Mouse (Mus musculus): ENCODE results near the gene Cd180. TPM values are rescaled to one million over a fixed set of nuclear protein-coding genes. Genes with fewer than 3 reads are reported as not detected.

Cd180 gene
- 0.51 and 0.55 TPM in 2 replicates for polyA plus RNA-seq (2014; fragmentation: Nextera tagmentation; extraction: Ambion mirVana)

DNA sequence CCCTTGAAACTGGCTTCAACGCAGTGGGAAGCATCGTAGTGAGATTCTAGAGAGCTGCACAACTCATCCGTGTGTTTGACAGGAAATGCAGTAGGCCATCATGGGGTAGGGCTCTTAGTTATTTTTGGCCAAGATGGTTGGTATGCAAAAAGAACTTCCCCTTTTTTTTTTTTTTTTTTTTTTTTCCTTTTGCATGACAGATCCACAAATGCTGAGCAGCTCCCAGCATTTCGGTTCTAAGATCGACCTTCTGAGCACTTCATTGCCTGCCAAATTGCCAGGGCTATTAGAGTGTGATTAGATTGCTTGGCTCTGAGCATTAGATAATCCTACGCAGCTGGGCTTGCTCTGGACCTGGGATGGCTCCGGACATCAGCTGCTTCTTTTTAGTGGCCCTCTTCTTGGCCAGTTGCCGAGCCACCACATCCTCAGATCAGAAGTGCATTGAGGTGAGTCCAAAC is at the start of gene Cd180:
Gene Cd180, plus strand, starts transcription at position 218 of the 461 bp plus-strand sequence.
- Histone ChIP-seq H3K36me3 (ENCODE audit: control insufficient read depth, insufficient read depth, low read length) (no peaks in the 10 kb centered on the region), H3K27ac (ENCODE audit: low read depth) (no peak within 1 kb of the TSS), H3K4me3 (ENCODE audit: low read depth, low read length) (no peak within 1 kb of the TSS), H3K4me2 (ENCODE audit: low read length) (no peak within 1 kb of the TSS), H3K9me3 (ENCODE audit: control insufficient read depth, low read length) (no peaks in the 10 kb centered on the region), H3K27me3 (replicated peaks; ENCODE audit: control insufficient read depth, insufficient read depth, low read length) (no peaks in the 10 kb centered on the region), H3K9ac (ENCODE audit: low read length) (no peak within 1 kb of the TSS), H3K4me1 (replicated peaks; ENCODE audit: control insufficient read depth, insufficient read depth, low read length) (0 out of 2 replicates have a peak, but pooled peaks cover 1% of the 10 kb centered on the region)
- no peak for DNase-seq (ENCODE audit: low spot score)
- ATAC-seq (replicated peaks; ENCODE audit: low FRiP score, low TSS enrichment, low read depth): no peak
- 70% methylated on average over 8 of the region's 8 CpGs for WGBS

DNA sequence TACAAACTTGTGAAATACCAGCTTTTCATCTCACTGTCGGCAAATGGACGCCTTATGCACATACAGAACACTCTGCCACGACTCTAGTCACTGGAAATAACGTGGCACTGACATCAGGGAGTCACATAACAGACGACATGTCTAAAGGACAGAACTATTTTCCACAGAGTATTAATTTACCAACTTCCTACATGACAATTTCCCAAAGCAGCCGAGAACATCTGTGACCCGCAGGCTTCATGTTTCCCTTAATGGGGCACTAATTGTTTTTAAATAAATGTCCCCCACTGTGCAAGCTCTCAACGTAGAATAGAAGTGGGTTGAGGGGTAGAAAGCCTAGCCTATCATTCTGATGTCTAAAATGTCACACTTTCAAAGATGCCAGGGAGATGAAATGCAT is 49.0 kb upstream of the Cd180 start:
- DNase-seq (ENCODE audit: low spot score): no peak
- 43% methylated on average over 8 of the region's 8 CpGs for WGBS
- Histone ChIP-seq H3K27ac (ENCODE audit: low read depth) (no peak overlapping the region), H3K9me3 (ENCODE audit: control insufficient read depth, low read length) (no peaks in the 10 kb centered on the region), H3K27me3 (replicated peaks; ENCODE audit: control insufficient read depth, insufficient read depth, low read length) (no peaks in the 10 kb centered on the region), H3K4me3 (ENCODE audit: low read depth, low read length) (no peak overlapping the region), H3K4me2 (ENCODE audit: low read length) (no peak overlapping the region), H3K9ac (ENCODE audit: low read length) (no peak overlapping the region), H3K4me1 (replicated peaks; ENCODE audit: control insufficient read depth, insufficient read depth, low read length) (peaks cover 3% of the 10 kb centered on the region; the same call in 1 of the 2 replicates), H3K36me3 (ENCODE audit: control insufficient read depth, insufficient read depth, low read length) (no peaks in the 10 kb centered on the region)
- no peak for ATAC-seq (replicated peaks; ENCODE audit: low FRiP score, low TSS enrichment, low read depth)

DNA sequence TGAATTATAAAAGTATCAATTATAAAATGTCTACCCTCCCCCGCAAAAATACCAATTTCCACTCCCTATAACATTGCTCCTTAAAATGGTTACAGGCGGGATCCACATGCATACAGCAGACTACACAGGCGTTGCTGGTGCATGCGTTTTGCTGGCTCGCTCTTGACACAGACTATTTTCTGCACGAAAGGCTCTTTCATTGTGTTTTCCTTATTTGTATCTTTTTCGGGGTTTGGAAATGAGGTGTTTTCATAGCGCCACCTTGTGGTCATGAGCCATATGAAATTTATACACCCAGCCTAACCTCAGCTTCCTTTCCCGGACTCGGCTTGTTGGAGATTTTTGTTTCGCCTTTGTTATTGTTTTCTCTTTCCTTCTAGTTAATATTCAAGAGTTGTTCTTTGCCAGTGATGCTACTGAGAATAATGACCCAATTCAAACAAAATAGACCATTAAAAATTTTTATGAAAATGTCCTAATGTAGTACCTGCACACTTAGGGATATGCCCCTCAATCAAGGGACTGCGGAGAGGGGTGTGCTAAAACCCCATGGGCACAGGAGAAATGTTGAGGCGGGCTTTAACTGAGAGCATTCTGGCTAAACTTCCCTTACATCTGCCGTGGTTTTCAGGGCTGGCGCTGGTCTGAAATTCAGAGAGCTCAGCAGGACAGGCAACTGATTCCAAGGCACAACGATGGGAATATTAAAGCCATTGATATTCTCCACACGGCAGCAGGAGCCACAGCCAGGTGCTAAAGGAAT is 48.4 kb upstream of the Cd180 start:
- no peaks in the 10 kb centered on the region for H3K36me3 ChIP-seq (ENCODE audit: control insufficient read depth, insufficient read depth, low read length)
- no peaks in the 10 kb centered on the region for H3K27me3 ChIP-seq (replicated peaks; ENCODE audit: control insufficient read depth, insufficient read depth, low read length)
- no peaks in the 10 kb centered on the region for H3K9me3 ChIP-seq (ENCODE audit: control insufficient read depth, low read length)
- H3K27ac ChIP-seq (ENCODE audit: low read depth): no peak overlapping the region
- no peak overlapping the region for H3K4me3 ChIP-seq (ENCODE audit: low read depth, low read length)
- no peak overlapping the region for H3K9ac ChIP-seq (ENCODE audit: low read length)
- WGBS: 28% methylated on average over 17 of the region's 17 CpGs
- no peak overlapping the region; the same call in 1 of the 2 replicates for H3K4me2 ChIP-seq (ENCODE audit: low read length)
- peaks cover 3% of the 10 kb centered on the region; the same call in 1 of the 2 replicates for H3K4me1 ChIP-seq (replicated peaks; ENCODE audit: control insufficient read depth, insufficient read depth, low read length)
- DNase-seq (ENCODE audit: low spot score): peak; percentile 75
- 0 out of 2 replicates have a peak, but pooled peaks have one; percentile 60 for ATAC-seq (replicated peaks; ENCODE audit: low FRiP score, low TSS enrichment, low read depth)

DNA sequence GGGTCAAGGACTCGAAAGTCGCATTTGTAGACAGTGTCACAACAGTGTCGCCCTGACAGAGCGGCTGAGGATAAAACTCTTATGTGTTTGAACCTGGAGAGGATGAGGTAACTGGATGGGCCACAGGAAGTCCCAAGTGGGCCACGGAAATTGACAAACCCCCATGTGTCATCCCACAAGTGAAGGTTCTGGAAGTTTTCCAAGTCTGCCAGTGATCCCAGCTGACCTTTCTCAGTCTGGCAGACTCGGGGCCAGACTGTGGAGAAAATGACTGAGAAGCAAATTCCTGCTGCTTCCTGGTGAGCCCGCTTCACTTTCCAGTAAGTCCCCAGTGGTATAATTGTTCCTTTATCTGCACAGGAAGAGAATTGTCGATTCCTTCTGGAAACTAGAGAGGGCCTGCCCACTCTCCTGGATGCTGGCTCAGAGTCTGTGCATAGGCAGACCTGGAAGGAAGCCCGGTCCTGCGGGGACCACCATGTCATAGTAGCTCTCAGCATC is 47.0 kb upstream of the Cd180 start:
- Histone ChIP-seq H3K36me3 (ENCODE audit: control insufficient read depth, insufficient read depth, low read length) (no peaks in the 10 kb centered on the region), H3K4me3 (ENCODE audit: low read depth, low read length) (no peak overlapping the region), H3K9me3 (ENCODE audit: control insufficient read depth, low read length) (no peaks in the 10 kb centered on the region), H3K27me3 (replicated peaks; ENCODE audit: control insufficient read depth, insufficient read depth, low read length) (no peaks in the 10 kb centered on the region), H3K27ac (ENCODE audit: low read depth) (no peak overlapping the region), H3K9ac (ENCODE audit: low read length) (no peak overlapping the region), H3K4me2 (ENCODE audit: low read length) (no peak overlapping the region), H3K4me1 (replicated peaks; ENCODE audit: control insufficient read depth, insufficient read depth, low read length) (peaks cover 3% of the 10 kb centered on the region; the same call in 1 of the 2 replicates)
- DNase-seq (ENCODE audit: low spot score) (no peak), ATAC-seq (replicated peaks; ENCODE audit: low FRiP score, low TSS enrichment, low read depth) (no peak)
- 56% methylated on average over 10 of the region's 10 CpGs for WGBS

DNA sequence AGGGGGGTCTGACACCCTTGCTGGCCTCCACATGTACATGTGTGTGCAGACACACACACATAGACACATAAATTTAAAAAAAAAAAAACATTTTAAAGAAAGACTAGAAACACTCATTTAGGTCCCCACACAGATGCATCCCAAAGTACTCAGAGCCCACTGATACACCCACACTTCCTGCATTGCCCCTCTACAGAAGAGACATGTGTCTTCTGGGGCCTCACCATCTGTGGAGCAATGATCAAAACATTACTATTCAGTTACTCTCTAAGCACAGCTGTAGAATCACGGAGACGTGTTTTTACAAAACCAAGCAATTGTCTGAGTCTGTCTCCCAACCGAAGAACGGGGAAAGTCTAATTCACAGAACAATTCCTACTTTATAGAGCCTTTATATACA is 45.8 kb upstream of the Cd180 start:
- no peak overlapping the region for H3K9ac ChIP-seq (ENCODE audit: low read length)
- H3K4me1 ChIP-seq (replicated peaks; ENCODE audit: control insufficient read depth, insufficient read depth, low read length): peaks cover 3% of the 10 kb centered on the region; the same call in 1 of the 2 replicates
- no peaks in the 10 kb centered on the region for H3K27me3 ChIP-seq (replicated peaks; ENCODE audit: control insufficient read depth, insufficient read depth, low read length)
- H3K36me3 ChIP-seq (ENCODE audit: control insufficient read depth, insufficient read depth, low read length): no peaks in the 10 kb centered on the region
- no peak for ATAC-seq (replicated peaks; ENCODE audit: low FRiP score, low TSS enrichment, low read depth)
- DNase-seq (ENCODE audit: low spot score): no peak
- no peak overlapping the region for H3K27ac ChIP-seq (ENCODE audit: low read depth)
- H3K4me2 ChIP-seq (ENCODE audit: low read length): no peak overlapping the region
- no peak overlapping the region for H3K4me3 ChIP-seq (ENCODE audit: low read depth, low read length)
- WGBS: 73% methylated on average over 4 of the region's 4 CpGs
- H3K9me3 ChIP-seq (ENCODE audit: control insufficient read depth, low read length): no peaks in the 10 kb centered on the region

DNA sequence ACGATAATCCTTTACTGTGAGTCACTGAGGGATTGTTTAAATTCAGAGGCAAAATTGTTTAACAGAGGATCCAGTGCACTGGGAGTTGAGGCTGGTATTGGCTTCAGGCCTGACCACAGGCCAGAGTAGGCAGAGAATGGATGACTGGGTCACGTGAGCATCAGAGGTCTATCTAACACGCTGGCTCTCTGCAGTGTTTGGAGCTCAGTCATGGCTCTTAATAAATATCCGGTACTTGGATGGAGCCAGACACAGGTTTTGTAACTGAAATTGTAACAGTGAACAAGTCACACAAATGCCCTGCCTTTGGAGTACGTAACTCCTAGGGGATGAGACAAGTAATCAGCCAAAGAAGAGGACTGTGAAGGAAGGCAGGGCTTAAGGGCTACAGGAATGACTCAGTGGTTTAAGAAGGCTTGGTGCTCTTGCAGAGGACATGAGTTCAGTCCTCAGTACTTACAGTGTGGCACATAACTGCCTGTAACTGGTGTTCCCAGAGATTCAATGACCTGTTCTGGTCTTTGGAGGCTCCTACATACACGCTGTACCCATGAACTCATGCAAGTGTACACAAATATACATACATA is 41.0 kb upstream of the Cd180 start:
- no peak for DNase-seq (ENCODE audit: low spot score)
- Histone ChIP-seq H3K4me1 (replicated peaks; ENCODE audit: control insufficient read depth, insufficient read depth, low read length) (no peaks in the 10 kb centered on the region), H3K4me2 (ENCODE audit: low read length) (no peak overlapping the region), H3K27ac (ENCODE audit: low read depth) (no peak overlapping the region), H3K4me3 (ENCODE audit: low read depth, low read length) (no peak overlapping the region), H3K9me3 (ENCODE audit: control insufficient read depth, low read length) (no peaks in the 10 kb centered on the region), H3K36me3 (ENCODE audit: control insufficient read depth, insufficient read depth, low read length) (no peaks in the 10 kb centered on the region), H3K27me3 (replicated peaks; ENCODE audit: control insufficient read depth, insufficient read depth, low read length) (no peaks in the 10 kb centered on the region), H3K9ac (ENCODE audit: low read length) (no peak overlapping the region)
- ATAC-seq (replicated peaks; ENCODE audit: low FRiP score, low TSS enrichment, low read depth): no peak
- WGBS: 63% methylated on average over 6 of the region's 6 CpGs

DNA sequence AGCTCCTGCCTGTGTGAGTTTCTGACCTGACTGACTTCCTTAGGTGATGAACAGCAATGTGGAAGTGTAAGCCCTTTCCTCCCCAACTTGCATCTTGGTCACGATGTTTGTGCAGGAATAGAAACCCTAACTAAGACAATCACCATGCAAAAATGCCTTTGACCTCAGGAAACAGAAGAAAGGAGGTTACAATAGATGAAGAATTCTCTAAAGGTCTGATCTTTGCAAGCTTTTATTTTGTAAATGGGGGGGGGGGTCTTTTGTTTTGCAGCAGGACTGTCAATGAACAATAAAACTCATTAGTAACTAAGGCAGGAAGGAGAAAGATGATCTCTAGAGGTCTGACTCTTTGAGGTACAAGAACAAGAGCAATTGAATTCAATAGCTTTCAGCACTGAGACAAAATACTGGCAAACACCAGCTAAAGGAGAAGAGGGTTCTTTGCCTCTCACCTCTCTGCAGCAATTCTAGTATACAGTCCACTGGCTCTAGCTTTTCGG is 38.2 kb upstream of the Cd180 start:
- Histone ChIP-seq H3K36me3 (ENCODE audit: control insufficient read depth, insufficient read depth, low read length) (no peaks in the 10 kb centered on the region), H3K27ac (ENCODE audit: low read depth) (no peak overlapping the region), H3K4me3 (ENCODE audit: low read depth, low read length) (no peak overlapping the region), H3K4me2 (ENCODE audit: low read length) (no peak overlapping the region), H3K4me1 (replicated peaks; ENCODE audit: control insufficient read depth, insufficient read depth, low read length) (no peaks in the 10 kb centered on the region), H3K9ac (ENCODE audit: low read length) (no peak overlapping the region), H3K9me3 (ENCODE audit: control insufficient read depth, low read length) (no peaks in the 10 kb centered on the region), H3K27me3 (replicated peaks; ENCODE audit: control insufficient read depth, insufficient read depth, low read length) (no peaks in the 10 kb centered on the region)
- WGBS: 76% methylated on average over 2 of the region's 2 CpGs
- DNase-seq (ENCODE audit: low spot score): no peak
- ATAC-seq (replicated peaks; ENCODE audit: low FRiP score, low TSS enrichment, low read depth): no peak

DNA sequence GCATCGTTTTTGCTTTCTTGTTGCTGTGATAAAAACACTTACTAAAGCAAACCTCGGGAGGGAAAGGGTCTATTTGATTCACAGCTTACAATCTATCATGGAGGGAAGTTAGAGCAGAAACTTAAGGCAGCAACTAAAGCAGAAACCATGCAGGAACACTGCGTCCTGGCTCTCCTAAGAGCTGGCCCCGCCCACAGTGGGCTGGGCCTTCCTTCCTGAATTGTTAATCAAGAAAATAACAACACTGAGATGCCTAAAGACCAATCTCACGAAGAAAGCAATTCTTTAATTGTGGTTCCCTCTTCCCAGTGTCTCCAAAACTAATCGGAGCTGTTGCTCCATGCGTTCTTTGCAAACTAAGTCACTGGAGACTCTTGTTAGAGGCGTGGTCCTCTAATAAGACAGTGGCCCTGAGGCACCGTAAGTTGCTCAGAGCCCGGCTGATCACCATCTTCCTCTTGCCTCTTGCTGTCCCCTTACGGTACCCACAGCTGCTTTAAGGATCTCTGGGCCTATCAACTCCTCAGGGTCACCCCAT is 37.1 kb upstream of the Cd180 start:
- Histone ChIP-seq H3K4me2 (ENCODE audit: low read length) (no peak overlapping the region), H3K4me3 (ENCODE audit: low read depth, low read length) (no peak overlapping the region), H3K9ac (ENCODE audit: low read length) (no peak overlapping the region), H3K27me3 (replicated peaks; ENCODE audit: control insufficient read depth, insufficient read depth, low read length) (no peaks in the 10 kb centered on the region), H3K4me1 (replicated peaks; ENCODE audit: control insufficient read depth, insufficient read depth, low read length) (no peaks in the 10 kb centered on the region), H3K36me3 (ENCODE audit: control insufficient read depth, insufficient read depth, low read length) (no peaks in the 10 kb centered on the region), H3K27ac (ENCODE audit: low read depth) (no peak overlapping the region), H3K9me3 (ENCODE audit: control insufficient read depth, low read length) (no peaks in the 10 kb centered on the region)
- WGBS: 67% methylated on average over 11 of the region's 11 CpGs
- ATAC-seq (replicated peaks; ENCODE audit: low FRiP score, low TSS enrichment, low read depth) (no peak), DNase-seq (ENCODE audit: low spot score) (no peak)

All from intestine, embryonic 14.5 days (tissue).